Mouse (Mus musculus) embryonic facial prominence, embryonic 13.5 days (tissue): Measurements from ENCODE around the gene Lhx5. TPM values are rescaled to one million over a fixed set of nuclear protein-coding genes. Genes with fewer than 3 reads are reported as not detected.

Experiments
- ATAC-seq: fragments of 200-750 bp; cut with Nextera tagmentation; 2 replicates; pipeline ENCODE4 v1.8.0; 2017; ENCODE audit warnings: low read depth; ENCODE audit not compliant: insufficient number of reproducible peaks, insufficient read depth, low FRiP score, low TSS enrichment
- H3K27ac ChIP-seq: fragments of 300-500 bp; sonication (generic); 2 replicates; pipeline ENCODE4 v1.5.1; 2015; ENCODE audit warnings: moderate library complexity, mild to moderate bottlenecking, inconsistent platforms
- H3K27me3 ChIP-seq: fragments of 300-500 bp; sonication (generic); 2 replicates; pipeline ENCODE4 v1.6.1; 2015; ENCODE audit warnings: mild to moderate bottlenecking, inconsistent platforms
- H3K36me3 ChIP-seq: fragments of 300-500 bp; sonication (generic); 2 replicates; pipeline ENCODE4 v1.6.1; 2015; ENCODE audit warnings: mild to moderate bottlenecking, inconsistent platforms
- H3K4me1 ChIP-seq: fragments of 300-500 bp; sonication (generic); 2 replicates; pipeline ENCODE4 v1.6.1; 2015; ENCODE audit warnings: inconsistent platforms
- H3K4me2 ChIP-seq: fragments of 300-500 bp; sonication (generic); 2 replicates; pipeline ENCODE4 v1.6.1; 2015; ENCODE audit warnings: moderate library complexity, mild to moderate bottlenecking, inconsistent platforms
- H3K4me3 ChIP-seq: fragments of 300-500 bp; sonication (generic); 2 replicates; pipeline ENCODE4 v1.5.1; 2015; ENCODE audit warnings: mild to moderate bottlenecking, inconsistent platforms
- H3K9ac ChIP-seq: fragments of 300-500 bp; sonication (generic); 2 replicates; pipeline ENCODE4 v1.6.1; 2015; ENCODE audit warnings: mild to moderate bottlenecking, inconsistent platforms
- H3K9me3 ChIP-seq: fragments of 300-500 bp; sonication (generic); 2 replicates; pipeline ENCODE4 v1.6.1; 2016; ENCODE audit warnings: inconsistent platforms
- WGBS: fragments of 180-500 bp; shearing (Covaris S2); methylation state at CpG from one replicate; pipeline ENCODE4 v1.1.7; 2015; ENCODE audit warnings: mixed read lengths; 5-methylcytosine and 5-hydroxymethylcytosine counted together
- polyA plus RNA-seq: library from polyadenylated mRNA; unstranded; fragments of >200 nt; fragmentation: Nextera tagmentation; extraction: Ambion mirVana; gene quantifications from 2 replicates; pipeline ENCODE4 v1.2.1, GENCODE M21; 2015

Lhx5 gene
- polyA plus RNA-seq, 1 experiment from 2014 or later, result 0.44 TPM

- Histone ChIP-seq H3K4me3 (peak overlapping the region; percentile 30), H3K27me3 (peaks cover 94% of the 10 kb centered on the region), H3K27ac (no peak overlapping the region), H3K9ac (no peak overlapping the region), H3K36me3 (no peaks in the 10 kb centered on the region), H3K4me2 (peak overlapping the region; percentile 51), H3K4me1 (peaks cover 27% of the 10 kb centered on the region), H3K9me3 (no peaks in the 10 kb centered on the region)
- no peak for ATAC-seq
- WGBS, result 9% methylated on average over 14 of the region's 14 CpGs
Observed at GRCm38 (mm10) chr5:120440733-120441132, 9.2 kb downstream of the Lhx5 start.

- Histone ChIP-seq H3K4me3 (no peak overlapping the region), H3K27ac (no peak overlapping the region), H3K4me2 (no peak overlapping the region), H3K4me1 (no peaks in the 10 kb centered on the region), H3K27me3 (peaks cover 46% of the 10 kb centered on the region), H3K9me3 (no peaks in the 10 kb centered on the region), H3K36me3 (no peaks in the 10 kb centered on the region), H3K9ac (no peak overlapping the region)
- 43% methylated on average over 13 of the region's 13 CpGs for WGBS
- no peak for ATAC-seq
Observed at GRCm38 (mm10) chr5:120447305-120447704, 15.8 kb downstream of the Lhx5 start.

GRCm38 (mm10) chr5:120454756-120455337 is 23.3 kb downstream of the Lhx5 start:
- Histone ChIP-seq H3K9ac (no peak overlapping the region), H3K27ac (no peak overlapping the region), H3K36me3 (no peaks in the 10 kb centered on the region), H3K9me3 (no peaks in the 10 kb centered on the region), H3K4me3 (no peak overlapping the region), H3K27me3 (peaks cover 12% of the 10 kb centered on the region), H3K4me1 (no peaks in the 10 kb centered on the region), H3K4me2 (no peak overlapping the region)
- 78% methylated on average over 14 of the region's 14 CpGs for WGBS
- no peak for ATAC-seq

GRCm38 (mm10) chr5:120456253-120456652 is 24.8 kb downstream of the Lhx5 start:
- H3K4me1 ChIP-seq, result no peaks in the 10 kb centered on the region
- no peak for ATAC-seq
- 18% methylated on average over 1 of the region's 1 CpGs for WGBS
- H3K27me3 ChIP-seq, result peaks cover 12% of the 10 kb centered on the region
- no peaks in the 10 kb centered on the region for H3K36me3 ChIP-seq
- no peak overlapping the region for H3K4me2 ChIP-seq
- H3K27ac ChIP-seq, result no peak overlapping the region
- no peak overlapping the region for H3K4me3 ChIP-seq
- H3K9me3 ChIP-seq, result no peaks in the 10 kb centered on the region
- no peak overlapping the region for H3K9ac ChIP-seq

GRCm38 (mm10) chr5:120456841-120457554 is 25.5 kb downstream of the Lhx5 start:
- Histone ChIP-seq H3K27ac (no peak overlapping the region), H3K4me1 (no peaks in the 10 kb centered on the region), H3K36me3 (no peaks in the 10 kb centered on the region), H3K9me3 (no peaks in the 10 kb centered on the region), H3K9ac (no peak overlapping the region), H3K4me3 (no peak overlapping the region), H3K4me2 (no peak overlapping the region), H3K27me3 (peaks cover 18% of the 10 kb centered on the region)
- 45% methylated on average over 7 of the region's 7 CpGs for WGBS
- ATAC-seq, result no peak

- no peaks in the 10 kb centered on the region for H3K9me3 ChIP-seq
- peaks cover 21% of the 10 kb centered on the region for H3K27me3 ChIP-seq
- H3K4me2 ChIP-seq, result no peak overlapping the region
- no peak for ATAC-seq
- H3K4me1 ChIP-seq, result no peaks in the 10 kb centered on the region
- H3K4me3 ChIP-seq, result no peak overlapping the region
- H3K9ac ChIP-seq, result no peak overlapping the region
- H3K36me3 ChIP-seq, result no peaks in the 10 kb centered on the region
- WGBS, result 6% methylated on average over 9 of the region's 9 CpGs
- no peak overlapping the region for H3K27ac ChIP-seq
Observed at GRCm38 (mm10) chr5:120457628-120458027, 26.1 kb downstream of the Lhx5 start.

GRCm38 (mm10) chr5:120459133-120459532 is 27.6 kb downstream of the Lhx5 start:
- H3K27ac ChIP-seq, result no peak overlapping the region
- ATAC-seq, result no peak
- no peak overlapping the region for H3K4me3 ChIP-seq
- H3K4me1 ChIP-seq, result no peaks in the 10 kb centered on the region
- H3K4me2 ChIP-seq, result no peak overlapping the region
- H3K36me3 ChIP-seq, result no peaks in the 10 kb centered on the region
- no peak overlapping the region for H3K9ac ChIP-seq
- H3K27me3 ChIP-seq, result peaks cover 33% of the 10 kb centered on the region
- no peaks in the 10 kb centered on the region for H3K9me3 ChIP-seq
- 78% methylated on average over 10 of the region's 10 CpGs for WGBS

GRCm38 (mm10) chr5:120461902-120462301 is 30.4 kb downstream of the Lhx5 start:
- Histone ChIP-seq H3K36me3 (no peaks in the 10 kb centered on the region), H3K4me1 (no peaks in the 10 kb centered on the region), H3K27me3 (peaks cover 21% of the 10 kb centered on the region), H3K4me2 (no peak overlapping the region), H3K9ac (no peak overlapping the region), H3K4me3 (no peak overlapping the region), H3K27ac (no peak overlapping the region), H3K9me3 (peaks cover 3% of the 10 kb centered on the region; the same call in 1 of the 2 replicates)
- WGBS, result 70% methylated on average over 15 of the region's 15 CpGs
- ATAC-seq, result no peak

GRCm38 (mm10) chr5:120464321-120464720 is 32.8 kb downstream of the Lhx5 start:
- Histone ChIP-seq H3K9ac (no peak overlapping the region), H3K27me3 (peaks cover 21% of the 10 kb centered on the region), H3K36me3 (no peaks in the 10 kb centered on the region), H3K9me3 (peaks cover 3% of the 10 kb centered on the region; the same call in 1 of the 2 replicates), H3K4me2 (no peak overlapping the region), H3K27ac (no peak overlapping the region), H3K4me1 (no peaks in the 10 kb centered on the region), H3K4me3 (no peak overlapping the region)
- 71% methylated on average over 4 of the region's 4 CpGs for WGBS
- no peak for ATAC-seq

GRCm38 (mm10) chr5:120465062-120465461 is 33.6 kb downstream of the Lhx5 start:
- no peak overlapping the region for H3K4me3 ChIP-seq
- H3K9me3 ChIP-seq, result peaks cover 3% of the 10 kb centered on the region; the same call in 1 of the 2 replicates
- H3K4me1 ChIP-seq, result no peaks in the 10 kb centered on the region
- H3K27me3 ChIP-seq, result peaks cover 21% of the 10 kb centered on the region
- 45% methylated on average over 5 of the region's 5 CpGs for WGBS
- no peaks in the 10 kb centered on the region for H3K36me3 ChIP-seq
- no peak for ATAC-seq
- no peak overlapping the region for H3K27ac ChIP-seq
- H3K4me2 ChIP-seq, result no peak overlapping the region
- no peak overlapping the region for H3K9ac ChIP-seq

GRCm38 (mm10) chr5:120465860-120466259 is 34.4 kb downstream of the Lhx5 start:
- H3K36me3 ChIP-seq, result no peaks in the 10 kb centered on the region
- H3K27me3 ChIP-seq, result peaks cover 21% of the 10 kb centered on the region
- no peak overlapping the region for H3K4me2 ChIP-seq
- H3K9ac ChIP-seq, result no peak overlapping the region
- peaks cover 3% of the 10 kb centered on the region; the same call in 1 of the 2 replicates for H3K9me3 ChIP-seq
- no peak overlapping the region for H3K27ac ChIP-seq
- no peak for ATAC-seq
- 85% methylated on average over 6 of the region's 6 CpGs for WGBS
- no peaks in the 10 kb centered on the region for H3K4me1 ChIP-seq
- H3K4me3 ChIP-seq, result no peak overlapping the region

- peaks cover 16% of the 10 kb centered on the region for H3K27me3 ChIP-seq
- H3K4me1 ChIP-seq, result no peaks in the 10 kb centered on the region
- no peak overlapping the region for H3K4me2 ChIP-seq
- 6% methylated on average over 4 of the region's 4 CpGs for WGBS
- H3K27ac ChIP-seq, result no peak overlapping the region
- no peak overlapping the region for H3K4me3 ChIP-seq
- ATAC-seq, result no peak
- H3K9ac ChIP-seq, result no peak overlapping the region
- H3K9me3 ChIP-seq, result peaks cover 3% of the 10 kb centered on the region; the same call in 1 of the 2 replicates
- H3K36me3 ChIP-seq, result no peaks in the 10 kb centered on the region
Observed at GRCm38 (mm10) chr5:120467026-120467425, 35.5 kb downstream of the Lhx5 start.
